23 mouse cellular contexts compared by ENCODE assay signal in genomic region chr14:121455976-121456375, GRCm38 (mm10). TPM values are rescaled to one million over a fixed set of nuclear protein-coding genes. Genes with fewer than 3 reads are reported as not detected.
A peak's percentile ranks its signal among the peaks of the same experiment; 100 is the strongest.
DNase-seq lines count a peak whose midpoint lies in the region; ATAC-seq and TF ChIP-seq lines count a peak whose summit lies in the region.
"Had no signal": no experiment of that assay in that cellular context is flagged by ENCODE, and none has a peak within 500 bp of the region (broad histone marks: within the 10 kb centered on the region; RNA-seq: fewer than 3 reads in every experiment).

No protein-coding gene starts in this region.

- no peaks in the 10 kb centered on the region for H3K27me3 ChIP-seq in intestine, embryonic 16.5 days (replicated peaks; ENCODE audit: control insufficient read depth, insufficient read depth, low read length)
- no peaks in the 10 kb centered on the region for H3K27me3 ChIP-seq in intestine, embryonic 15.5 days (replicated peaks)
- H3K27me3 ChIP-seq: forebrain, embryonic 12.5 days; neural tube, embryonic 13.5 days had no signal

- in situ Hi-C loops in ES-E14 (cut with MboI; ENCODE audit: low sequenced_read_pairs in 2 of 2, unreplicated experiment in 2 of 2), result no loop called here

- no peak for DNase-seq in ES-E14 (ENCODE audit: low read depth, low spot score)
- peak; percentile 59 for DNase-seq in adrenal gland, postnatal 10 days
- DNase-seq in testis, postnatal 14 days (ENCODE audit: low spot score), result peak; percentile 25
- DNase-seq in layer of hippocampus, postnatal 14 days (ENCODE audit: low spot score in 2 of 2), result no peak
- DNase-seq in cerebellum, adult 11 months, result no peak

- WGBS in intestine, embryonic 16.5 days, result 73% methylated on average over 15 of the region's 15 CpGs
- WGBS in intestine, embryonic 15.5 days, result 74% methylated on average over 15 of the region's 15 CpGs

- H3K27ac ChIP-seq in intestine, embryonic 16.5 days (ENCODE audit: low read length), result no peak overlapping the region
- no peak overlapping the region for H3K27ac ChIP-seq in intestine, embryonic 15.5 days
- no peak overlapping the region for H3K27ac ChIP-seq in ES-E14 (ENCODE audit: insufficient read depth, low read depth, low read length, poor library complexity, severe bottlenecking)
- H3K27ac ChIP-seq: embryonic facial prominence, embryonic 10.5 days; forebrain, embryonic 12.5 days; left cerebral cortex, adult 2 months; neural tube, embryonic 13.5 days; stomach, postnatal 0 days had no signal

- H3K4me2 ChIP-seq in intestine, embryonic 16.5 days (ENCODE audit: low read depth, low read length), result no peak overlapping the region
- H3K4me2 ChIP-seq in intestine, embryonic 15.5 days (replicated peaks), result no peak overlapping the region
- H3K4me2 ChIP-seq: forebrain, embryonic 12.5 days; neural tube, embryonic 13.5 days had no signal

- H3K9me3 ChIP-seq in intestine, embryonic 16.5 days (ENCODE audit: control insufficient read depth, low read length), result no peaks in the 10 kb centered on the region; the same call in 1 of the 2 replicates
- no peaks in the 10 kb centered on the region for H3K9me3 ChIP-seq in intestine, embryonic 15.5 days
- no peaks in the 10 kb centered on the region for H3K9me3 ChIP-seq in ES-E14 (ENCODE audit: control insufficient read depth, insufficient read depth, low read depth, low read length)
- H3K9me3 ChIP-seq: embryonic facial prominence, embryonic 10.5 days; forebrain, embryonic 12.5 days; G1E; neural tube, embryonic 13.5 days had no signal

- H3K9ac ChIP-seq in intestine, embryonic 16.5 days (ENCODE audit: low read depth, low read length), result peak overlapping the region; percentile 24; the same call in 1 of the 2 replicates
- H3K9ac ChIP-seq in intestine, embryonic 15.5 days, result no peak overlapping the region
- peak overlapping the region; percentile 19 for H3K9ac ChIP-seq in ES-E14 (ENCODE audit: insufficient read depth, low read depth, low read length, poor library complexity, severe bottlenecking)
- H3K9ac ChIP-seq: forebrain, embryonic 12.5 days; liver, postnatal 0 days; neural tube, embryonic 13.5 days had no signal

- no peak overlapping the region for H3K4me3 ChIP-seq in intestine, embryonic 16.5 days (ENCODE audit: low read length)
- no peak overlapping the region for H3K4me3 ChIP-seq in intestine, embryonic 15.5 days (replicated peaks)
- peak overlapping the region; percentile 39 to 47 for H3K4me3 ChIP-seq in ES-E14 (ENCODE audit: insufficient read depth in 1 of 2, low read depth in 1 of 2, low read length in 2 of 2, poor library complexity in 1 of 2, severe bottlenecking in 1 of 2)
- H3K4me3 ChIP-seq: embryonic facial prominence, embryonic 10.5 days; forebrain, embryonic 12.5 days; left cerebral cortex, adult 2 months; neural tube, embryonic 13.5 days had no signal

- H3K4me1 ChIP-seq in intestine, embryonic 16.5 days (ENCODE audit: control insufficient read depth, insufficient read depth, low read length), result 0 out of 2 replicates have a peak, but pooled peaks cover 3% of the 10 kb centered on the region
- H3K4me1 ChIP-seq in intestine, embryonic 15.5 days (replicated peaks), result 0 out of 2 replicates have a peak, but pooled peaks cover under 1% of the 10 kb centered on the region
- H3K4me1 ChIP-seq in ES-E14 (ENCODE audit: control insufficient read depth in 2 of 2, insufficient read depth in 2 of 2, low read length in 2 of 2, poor library complexity in 1 of 2), result peaks cover 0 to 4% of the 10 kb centered on the region in 2 experiments; a peak in 1 of 4 replicates
- H3K4me1 ChIP-seq: forebrain, embryonic 12.5 days; neural tube, embryonic 13.5 days had no signal

- H3K36me3 ChIP-seq in intestine, embryonic 16.5 days (ENCODE audit: control insufficient read depth, insufficient read depth, low read length), result no peaks in the 10 kb centered on the region
- H3K36me3 ChIP-seq in intestine, embryonic 15.5 days, result no peaks in the 10 kb centered on the region
- no peaks in the 10 kb centered on the region for H3K36me3 ChIP-seq in ES-E14 (ENCODE audit: control insufficient read depth, insufficient read depth, low read length, poor library complexity, severe bottlenecking)
- H3K36me3 ChIP-seq: embryonic facial prominence, embryonic 10.5 days; forebrain, embryonic 12.5 days; G1E; neural tube, embryonic 13.5 days had no signal

- ATAC-seq in intestine, embryonic 16.5 days, result no peak
- ATAC-seq in intestine, embryonic 15.5 days, result no peak
- ATAC-seq: liver, postnatal 0 days had no signal

TF ChIP-seq in ES-E14, 5 proteins besides CTCF, POLR2A, EP300 and RAD21:
- TF ChIP-seq HCFC1 (IDR thresholded peaks at IDR 0.05; ENCODE audit: borderline replicate concordance, insufficient read depth, low read length), result no peak
- TF ChIP-seq MAFK (IDR thresholded peaks at IDR 0.05; ENCODE audit: insufficient read depth, low read depth, low read length), result no peak
- TF ChIP-seq CHD2 (IDR thresholded peaks at IDR 0.05; ENCODE audit: low read depth, low read length), result no peak
- no peak for TF ChIP-seq ZNF384 (IDR thresholded peaks at IDR 0.05; ENCODE audit: low read depth, low read length)
- TF ChIP-seq ZC3H11A (IDR thresholded peaks at IDR 0.05; ENCODE audit: borderline replicate concordance, low read depth, low read length), result no peak

RNA-seq across cellular contexts. Expression of gene Slc15a1, which starts 49.1 kb away (rescaled TPM):
- polyA plus RNA-seq in intestine, embryonic 16.5 days (2015; fragmentation: Nextera tagmentation; extraction: Ambion mirVana), result 12.6 and 18.7 TPM in 2 replicates
- polyA plus RNA-seq in intestine, embryonic 15.5 days (2015; fragmentation: Nextera tagmentation; extraction: Ambion mirVana), result 6.0 and 6.6 TPM in 2 replicates
- total RNA-seq in ES-E14 (2012; rRNA removed), result 4.6 and 13.2 TPM in 2 replicates
- under 1 TPM; 0.09 to 0.36 TPM for total RNA-seq in adrenal gland, postnatal 10 days (2021)
- under 1 TPM in 1 of 2 experiments, not detected in 1; 0.17 TPM for total RNA-seq in layer of hippocampus, postnatal 14 days (2021)
- total RNA-seq: common myeloid progenitor, adult 5-6 weeks; gastrocnemius, postnatal 10 days; heart, adult 18-20 months; heart, postnatal 10 days; layer of hippocampus, adult 8-10 months; left cerebral cortex, adult 2 months; liver, adult 2 months; megakaryocyte, adult 5-6 weeks had no signal
- polyA plus RNA-seq: C2C12; forebrain, embryonic 12.5 days; G1E; liver, adult 2 months; liver, postnatal 0 days; midbrain, embryonic 14.5 days; neural tube, embryonic 13.5 days had no signal

Comparison
In these comparisons a context has a peak if more than half of its experiments do, and no peak if none do; other contexts are left out.
1. H3K4me3 ChIP-seq: peak in ES-E14 (2 of 2); none in intestine, embryonic 16.5 days (single experiment) and intestine, embryonic 15.5 days (single experiment).
2. DNase-seq: peak in adrenal gland, postnatal 10 days (single experiment) and testis, postnatal 14 days (single experiment); none in ES-E14 (single experiment), layer of hippocampus, postnatal 14 days (0 of 2) and cerebellum, adult 11 months (single experiment).